Mouse (Mus musculus) natural killer cell, adult 2 months (primary cell): ENCODE data around the gene Cherp.

Experiments used
- DNase-seq, 2 experiments: peaks; one replicate each; pipeline ENCODE4 v3.0.0; 2022; ENCODE audit warnings: low spot score in 2 of 2

Gene Cherp

DNA sequence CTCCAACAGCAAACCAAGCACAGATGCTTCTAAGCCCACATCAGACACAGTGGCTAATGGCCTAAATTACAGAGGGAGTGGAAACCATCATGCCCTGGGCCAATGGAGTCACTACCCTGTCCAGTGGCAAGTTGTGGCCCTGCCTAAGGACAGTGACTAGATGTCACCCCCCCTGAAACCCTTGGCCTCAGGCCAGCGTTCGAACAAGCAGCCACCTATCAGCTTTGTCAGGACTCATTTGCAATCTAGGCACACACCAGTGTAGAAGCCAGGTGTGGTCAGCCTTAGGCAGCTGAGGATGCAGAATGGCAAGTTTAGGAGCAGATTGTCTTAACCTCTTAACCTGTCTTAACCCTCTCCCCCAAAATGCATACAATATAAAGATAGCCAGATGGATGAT lies 59.8 kb downstream of the Cherp start:
- DNase-seq = no peak

DNA sequence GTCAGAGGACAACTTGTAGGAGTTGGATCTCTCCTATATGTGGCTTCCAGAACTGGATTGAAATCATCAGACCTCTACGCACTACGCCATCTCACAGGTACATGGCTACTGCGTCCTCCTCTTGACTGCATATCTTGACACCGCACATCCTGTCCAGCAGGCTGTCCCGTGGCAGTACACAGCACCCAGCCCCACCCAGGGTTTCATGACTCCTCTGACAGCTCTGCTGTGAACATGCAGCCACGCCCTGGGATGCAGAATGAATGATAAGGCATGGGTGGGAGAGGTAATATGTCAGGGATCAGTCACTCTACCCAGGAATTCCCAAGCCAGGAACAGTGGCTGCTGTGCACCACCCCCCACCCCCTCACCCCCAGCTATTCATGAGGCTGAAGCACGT lies 61.2 kb downstream of the Cherp start:
- DNase-seq = no peak
